Mouse (Mus musculus) forebrain, embryonic 13.5 days (tissue): ENCODE data around the gene Erich3. TPM values are rescaled to one million over a fixed set of nuclear protein-coding genes. Genes with fewer than 3 reads are reported as not detected.

Source experiments
- ATAC-seq: fragments of 200-750 bp; cut with Nextera tagmentation; 2 replicates; pipeline ENCODE4 v1.8.0; 2017
- H3K27ac ChIP-seq: fragments of 300-500 bp; sonication (generic); 2 replicates; pipeline ENCODE4 v1.5.1; 2015; ENCODE audit warnings: inconsistent platforms, mild to moderate bottlenecking, moderate library complexity
- H3K27me3 ChIP-seq: fragments of 300-500 bp; sonication (generic); 2 replicates; pipeline ENCODE4 v1.6.1; 2015; ENCODE audit warnings: mild to moderate bottlenecking, inconsistent platforms
- H3K36me3 ChIP-seq: fragments of 300-500 bp; sonication (generic); 2 replicates; pipeline ENCODE4 v1.6.1; 2015; ENCODE audit warnings: mild to moderate bottlenecking, inconsistent platforms; ENCODE audit not compliant: poor library complexity, severe bottlenecking
- H3K4me1 ChIP-seq: fragments of 300-500 bp; sonication (generic); 2 replicates; pipeline ENCODE4 v1.6.1; 2015; ENCODE audit warnings: inconsistent platforms
- H3K4me2 ChIP-seq: fragments of 300-500 bp; sonication (generic); 2 replicates; pipeline ENCODE4 v1.6.1; 2015; ENCODE audit warnings: inconsistent platforms, mild to moderate bottlenecking, moderate library complexity
- H3K4me3 ChIP-seq: fragments of 300-500 bp; sonication (generic); 2 replicates; pipeline ENCODE4 v1.5.1; 2015; ENCODE audit warnings: mild to moderate bottlenecking, inconsistent platforms
- H3K9ac ChIP-seq: fragments of 300-500 bp; sonication (generic); 2 replicates; pipeline ENCODE4 v1.6.1; 2015; ENCODE audit warnings: mild to moderate bottlenecking, inconsistent platforms
- H3K9me3 ChIP-seq: fragments of 300-500 bp; sonication (generic); replicated peaks from 2 replicates; pipeline ENCODE4 v1.6.1; 2016; ENCODE audit warnings: inconsistent platforms
- WGBS: fragments of 180-500 bp; shearing (Covaris S2); methylation state at CpG from one replicate; pipeline ENCODE4 v1.1.7; 2015; 5-methylcytosine and 5-hydroxymethylcytosine counted together
- polyA plus RNA-seq: library from polyadenylated mRNA; unstranded; fragments of >200 nt; fragmentation: Nextera tagmentation; extraction: Ambion mirVana; gene quantifications from 2 replicates; pipeline ENCODE4 v1.2.1, GENCODE M21; 2015

Gene Erich3
- polyA plus RNA-seq, 1 experiment from 2014 or later: 0.70 TPM

GRCm38 (mm10) chr3:154816801-154817625, 153.4 kb downstream of the Erich3 start:
- ATAC-seq: peak; percentile 94
- H3K9ac ChIP-seq: peak overlapping the region; percentile 45

More at GRCm38 (mm10) chr3:154816801-154817625, 153.4 kb downstream of the Erich3 start:
- Histone ChIP-seq H3K36me3 (no peaks in the 10 kb centered on the region), H3K27me3 (no peaks in the 10 kb centered on the region), H3K4me3 (peak overlapping the region; percentile 28), H3K4me2 (peak overlapping the region; percentile 53), H3K27ac (peak overlapping the region; percentile 78), H3K4me1 (peaks cover 36% of the 10 kb centered on the region), H3K9me3 (no peaks in the 10 kb centered on the region)
- 5% methylated on average over 19 of the region's 19 CpGs for WGBS

Other genes starting within 250 kb of the Erich3 start
- gene Cryz, start 67.1 kb upstream of the Erich3 start, polyA plus RNA-seq: 11.5 and 14.3 TPM in 2 replicates
- 13.3 and 14.1 TPM in 2 replicates for gene Tyw3, start 66.8 kb upstream of the Erich3 start, polyA plus RNA-seq